Mouse (Mus musculus): ENCODE results near the gene Cnnm1. TPM values are rescaled to one million over a fixed set of nuclear protein-coding genes. Genes with fewer than 3 reads are reported as not detected.
"Not testable (repeated sequence)": the region's sequence is repeated elsewhere in the genome, so short reads cannot be mapped to it uniquely, and the experiment has no call there.

The Cnnm1 gene
- polyA plus RNA-seq, 1 experiment from 2014 or later = 0.92 TPM

DNA sequence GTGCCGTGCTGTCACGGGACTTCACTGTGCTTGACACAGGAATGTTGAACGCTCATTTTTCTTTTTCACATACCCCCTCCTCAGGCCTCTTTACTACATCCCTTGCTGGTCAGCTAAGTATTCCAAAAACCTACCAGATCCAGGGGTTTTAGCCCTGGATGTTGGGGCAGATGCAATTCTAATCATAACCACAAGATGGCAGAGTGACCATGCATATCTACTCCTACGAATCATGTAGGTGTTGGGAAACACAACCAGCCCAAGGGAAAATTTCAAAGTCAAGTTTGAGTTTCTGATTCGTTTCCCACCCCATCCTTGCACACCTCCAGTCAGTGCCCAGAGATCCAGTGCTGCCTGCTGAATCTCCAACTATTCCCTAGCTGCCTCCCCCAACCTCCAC is 55.6 kb downstream of the Cnnm1 start:
- Histone ChIP-seq H3K9ac (no peak overlapping the region), H3K4me3 (replicated peaks) (no peak overlapping the region), H3K9me3 (no peaks in the 10 kb centered on the region), H3K36me3 (replicated peaks) (peaks cover 24% of the 10 kb centered on the region), H3K4me1 (peaks cover 5% of the 10 kb centered on the region; the same call in 1 of the 2 replicates), H3K4me2 (no peak overlapping the region), H3K27me3 (peaks cover 8% of the 10 kb centered on the region), H3K27ac (no peak overlapping the region)
- 23% methylated on average over 5 of the region's 5 CpGs for WGBS
- ATAC-seq (ENCODE audit: low FRiP score) = 0 out of 2 replicates have a peak, but pooled peaks have one; percentile 41

DNA sequence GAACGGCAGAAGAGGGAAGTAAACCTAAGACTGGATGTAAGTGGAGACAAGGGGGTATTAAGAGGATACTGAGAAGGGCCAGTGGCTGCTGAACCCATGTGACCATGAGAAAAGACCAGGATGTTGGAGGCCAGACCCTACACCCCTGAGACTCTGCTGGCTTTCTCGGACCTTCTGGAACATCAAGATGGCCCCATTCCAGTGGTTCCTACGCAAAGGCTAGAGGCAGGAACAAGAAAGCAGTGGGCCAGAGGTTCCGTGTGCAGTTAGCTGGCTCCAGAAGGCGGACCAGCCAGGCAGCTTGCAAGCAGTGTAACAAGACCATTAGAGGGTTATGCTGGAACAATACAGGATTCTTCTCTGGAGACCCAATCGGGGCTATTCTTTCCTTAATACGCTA is 57.2 kb downstream of the Cnnm1 start:
- H3K4me3 ChIP-seq (replicated peaks) = no peak overlapping the region
- peaks cover 35% of the 10 kb centered on the region for H3K36me3 ChIP-seq (replicated peaks)
- H3K4me2 ChIP-seq = no peak overlapping the region
- H3K27me3 ChIP-seq = peaks cover 8% of the 10 kb centered on the region
- peaks cover 5% of the 10 kb centered on the region; the same call in 1 of the 2 replicates for H3K4me1 ChIP-seq
- no peak for ATAC-seq (ENCODE audit: low FRiP score)
- 87% methylated on average over 7 of the region's 7 CpGs for WGBS
- H3K27ac ChIP-seq = no peak overlapping the region
- no peak overlapping the region for H3K9ac ChIP-seq
- no peaks in the 10 kb centered on the region for H3K9me3 ChIP-seq

GRCm38 (mm10) chr19:43498874-43499273 is 58.6 kb downstream of the Cnnm1 start:
- H3K27ac ChIP-seq = no peak overlapping the region
- ATAC-seq (ENCODE audit: low FRiP score) = no peak
- no peak overlapping the region for H3K4me2 ChIP-seq
- peaks cover 45% of the 10 kb centered on the region for H3K36me3 ChIP-seq (replicated peaks)
- peaks cover 5% of the 10 kb centered on the region; the same call in 1 of the 2 replicates for H3K4me1 ChIP-seq
- WGBS = 92% methylated on average over 7 of the region's 7 CpGs
- no peaks in the 10 kb centered on the region for H3K9me3 ChIP-seq
- H3K9ac ChIP-seq = no peak overlapping the region
- peaks cover 6% of the 10 kb centered on the region for H3K27me3 ChIP-seq
- H3K4me3 ChIP-seq (replicated peaks) = no peak overlapping the region

GRCm38 (mm10) chr19:43502630-43503029 is 62.4 kb downstream of the Cnnm1 start:
- whole genome bisulfite sequencing = 83% methylated on average over 11 of the region's 11 CpGs
- H3K9ac ChIP-seq = no peak overlapping the region

GRCm38 (mm10) chr19:43503593-43503992 is 63.4 kb downstream of the Cnnm1 start:
- not testable (repeated sequence) for H3K4me2 ChIP-seq; H3K4me3 ChIP-seq (replicated peaks); H3K4me1 ChIP-seq; H3K9ac ChIP-seq; H3K27me3 ChIP-seq; H3K9me3 ChIP-seq; H3K27ac ChIP-seq; ATAC-seq (ENCODE audit: low FRiP score)
- 93% methylated on average over 8 of the region's 9 CpGs for WGBS
- H3K36me3 ChIP-seq (replicated peaks) = peaks cover 78% of the 10 kb centered on the region

More at GRCm38 (mm10) chr19:43502630-43503029, 62.4 kb downstream of the Cnnm1 start:
- Histone ChIP-seq H3K4me3 (replicated peaks) (no peak overlapping the region), H3K4me2 (no peak overlapping the region), H3K27ac (no peak overlapping the region), H3K36me3 (replicated peaks) (peaks cover 76% of the 10 kb centered on the region), H3K9me3 (no peaks in the 10 kb centered on the region), H3K4me1 (no peaks in the 10 kb centered on the region), H3K27me3 (no peaks in the 10 kb centered on the region)
- no peak for ATAC-seq (ENCODE audit: low FRiP score)

DNA sequence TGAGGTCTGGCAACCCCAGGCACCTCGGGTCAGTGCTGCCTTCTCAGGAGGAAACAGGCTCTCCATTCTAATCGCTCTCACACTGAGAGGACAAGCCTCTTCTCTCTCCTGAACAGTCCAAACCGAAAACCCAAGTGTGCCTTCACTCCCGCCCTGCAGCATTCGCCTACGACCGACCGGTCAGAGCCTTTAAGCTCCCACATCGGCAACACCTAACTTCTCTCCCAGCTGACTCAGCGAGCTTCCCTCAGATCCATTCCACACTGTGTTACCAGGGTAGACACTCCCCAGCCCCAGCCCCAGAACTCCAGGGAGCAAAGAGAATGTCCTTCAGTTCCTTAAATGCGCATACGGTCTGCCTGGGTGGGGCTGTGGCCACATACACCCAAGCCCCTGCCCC is 65.2 kb downstream of the Cnnm1 start:
- Histone ChIP-seq H3K4me1 (no peaks in the 10 kb centered on the region), H3K27ac (no peak overlapping the region), H3K27me3 (no peaks in the 10 kb centered on the region), H3K4me3 (replicated peaks) (no peak overlapping the region), H3K36me3 (replicated peaks) (peaks cover 74% of the 10 kb centered on the region), H3K4me2 (no peak overlapping the region), H3K9ac (no peak overlapping the region), H3K9me3 (0 out of 2 replicates have a peak, but pooled peaks cover 4% of the 10 kb centered on the region)
- no peak for ATAC-seq (ENCODE audit: low FRiP score)
- 89% methylated on average over 12 of the region's 12 CpGs for WGBS

GRCm38 (mm10) chr19:43510436-43511220 is 70.4 kb downstream of the Cnnm1 start:
- Histone ChIP-seq H3K27me3 (no peaks in the 10 kb centered on the region), H3K4me3 (replicated peaks) (no peak overlapping the region), H3K4me2 (no peak overlapping the region), H3K9me3 (0 out of 2 replicates have a peak, but pooled peaks cover 4% of the 10 kb centered on the region), H3K36me3 (replicated peaks) (peaks cover 73% of the 10 kb centered on the region), H3K9ac (no peak overlapping the region), H3K4me1 (no peaks in the 10 kb centered on the region), H3K27ac (no peak overlapping the region)
- WGBS = 93% methylated on average over 14 of the region's 14 CpGs
- no peak for ATAC-seq (ENCODE audit: low FRiP score)

- H3K4me2 ChIP-seq = no peak overlapping the region
- ATAC-seq (ENCODE audit: low FRiP score) = no peak
- peaks cover 63% of the 10 kb centered on the region for H3K36me3 ChIP-seq (replicated peaks)
- WGBS = 89% methylated on average over 22 of the region's 22 CpGs
- no peak overlapping the region for H3K9ac ChIP-seq
- H3K4me3 ChIP-seq (replicated peaks) = no peak overlapping the region
- H3K27me3 ChIP-seq = no peaks in the 10 kb centered on the region
- no peak overlapping the region for H3K27ac ChIP-seq
- no peaks in the 10 kb centered on the region for H3K4me1 ChIP-seq
- 0 out of 2 replicates have a peak, but pooled peaks cover 4% of the 10 kb centered on the region for H3K9me3 ChIP-seq
These were observed 71.7 kb downstream of the Cnnm1 start for GRCm38 (mm10) chr19:43511621-43512620.

- 97% methylated on average over 8 of the region's 8 CpGs for WGBS
These were observed 73.6 kb downstream of the Cnnm1 start for GRCm38 (mm10) chr19:43513874-43514273.

GRCm38 (mm10) chr19:43515668-43516396 is 75.6 kb downstream of the Cnnm1 start:
- peaks cover 15% of the 10 kb centered on the region for H3K4me1 ChIP-seq
- H3K4me3 ChIP-seq (replicated peaks) = no peak overlapping the region
- 94% methylated on average over 23 of the region's 23 CpGs for WGBS
- no peaks in the 10 kb centered on the region for H3K9me3 ChIP-seq
- no peak overlapping the region for H3K9ac ChIP-seq
- no peak for ATAC-seq (ENCODE audit: low FRiP score)
- 0 out of 2 replicates have a peak, but pooled peaks cover 5% of the 10 kb centered on the region for H3K27me3 ChIP-seq
- no peak overlapping the region for H3K27ac ChIP-seq
- H3K36me3 ChIP-seq (replicated peaks) = peaks cover 36% of the 10 kb centered on the region
- no peak overlapping the region for H3K4me2 ChIP-seq

More at GRCm38 (mm10) chr19:43513874-43514273, 73.6 kb downstream of the Cnnm1 start:
- H3K36me3 ChIP-seq (replicated peaks) = peaks cover 51% of the 10 kb centered on the region
- H3K9ac ChIP-seq = no peak overlapping the region
- H3K4me1 ChIP-seq = peaks cover 8% of the 10 kb centered on the region; the same call in 1 of the 2 replicates
- no peaks in the 10 kb centered on the region for H3K27me3 ChIP-seq
- no peak overlapping the region for H3K4me3 ChIP-seq (replicated peaks)
- no peak overlapping the region for H3K4me2 ChIP-seq
- 0 out of 2 replicates have a peak, but pooled peaks cover 4% of the 10 kb centered on the region for H3K9me3 ChIP-seq
- no peak overlapping the region for H3K27ac ChIP-seq
- no peak for ATAC-seq (ENCODE audit: low FRiP score)

- Histone ChIP-seq H3K4me2 (no peak overlapping the region), H3K4me3 (replicated peaks) (no peak overlapping the region), H3K9ac (no peak overlapping the region), H3K4me1 (peaks cover 21% of the 10 kb centered on the region), H3K9me3 (no peaks in the 10 kb centered on the region), H3K27ac (no peak overlapping the region), H3K27me3 (0 out of 2 replicates have a peak, but pooled peaks cover 5% of the 10 kb centered on the region), H3K36me3 (replicated peaks) (peaks cover 29% of the 10 kb centered on the region)
- WGBS = 93% methylated on average over 14 of the region's 14 CpGs
- ATAC-seq (ENCODE audit: low FRiP score) = no peak
These were observed 76.3 kb downstream of the Cnnm1 start for GRCm38 (mm10) chr19:43516397-43517035.

All from forebrain, embryonic 12.5 days (tissue).